Mouse (Mus musculus): ENCODE data around the gene Lrrc1. TPM values are rescaled to one million over a fixed set of nuclear protein-coding genes. Genes with fewer than 3 reads are reported as not detected.
A peak's percentile ranks its signal among the peaks of the same experiment; 100 is the strongest.

The Lrrc1 gene
- polyA plus RNA-seq, 1 experiment from 2014 or later: 10.6 TPM

GRCm38 (mm10) chr9:77498406-77498805, 46.3 kb downstream of the Lrrc1 start:
- no peaks in the 10 kb centered on the region for H3K36me3 ChIP-seq (ENCODE audit: control insufficient read depth, insufficient read depth, low read length)
- peaks cover 53% of the 10 kb centered on the region for H3K4me1 ChIP-seq (ENCODE audit: control insufficient read depth, insufficient read depth, low read length)
- H3K9me3 ChIP-seq (replicated peaks; ENCODE audit: control insufficient read depth, low read length): no peaks in the 10 kb centered on the region
- no peak overlapping the region for H3K27ac ChIP-seq (ENCODE audit: low read depth, low read length)
- 56% methylated on average over 3 of the region's 3 CpGs for WGBS
- no peak overlapping the region for H3K4me2 ChIP-seq (ENCODE audit: low read length)
- no peak for ATAC-seq
- DNase-seq (ENCODE audit: low spot score): no peak
- H3K9ac ChIP-seq (ENCODE audit: low read length): no peak overlapping the region
- H3K27me3 ChIP-seq (replicated peaks; ENCODE audit: control insufficient read depth, insufficient read depth, low read length): no peaks in the 10 kb centered on the region
- H3K4me3 ChIP-seq (ENCODE audit: low read depth, low read length): no peak overlapping the region

GRCm38 (mm10) chr9:77497173-77497572, 47.5 kb downstream of the Lrrc1 start:
- H3K4me2 ChIP-seq (ENCODE audit: low read length): peak overlapping the region; percentile 29; the same call in 1 of the 2 replicates
- H3K36me3 ChIP-seq (ENCODE audit: control insufficient read depth, insufficient read depth, low read length): no peaks in the 10 kb centered on the region
- H3K4me3 ChIP-seq (ENCODE audit: low read depth, low read length): no peak overlapping the region
- H3K27me3 ChIP-seq (replicated peaks; ENCODE audit: control insufficient read depth, insufficient read depth, low read length): no peaks in the 10 kb centered on the region
- DNase-seq (ENCODE audit: low spot score): no peak
- peak overlapping the region; percentile 79 for H3K27ac ChIP-seq (ENCODE audit: low read depth, low read length)
- 12% methylated on average over 6 of the region's 6 CpGs for WGBS
- peaks cover 44% of the 10 kb centered on the region for H3K4me1 ChIP-seq (ENCODE audit: control insufficient read depth, insufficient read depth, low read length)
- H3K9ac ChIP-seq (ENCODE audit: low read length): peak overlapping the region; percentile 37
- H3K9me3 ChIP-seq (replicated peaks; ENCODE audit: control insufficient read depth, low read length): no peaks in the 10 kb centered on the region
- 0 out of 2 replicates have a peak, but pooled peaks have one; percentile 0 for ATAC-seq

- Histone ChIP-seq H3K36me3 (ENCODE audit: control insufficient read depth, insufficient read depth, low read length) (no peaks in the 10 kb centered on the region), H3K27me3 (replicated peaks; ENCODE audit: control insufficient read depth, insufficient read depth, low read length) (no peaks in the 10 kb centered on the region), H3K4me1 (ENCODE audit: control insufficient read depth, insufficient read depth, low read length) (peaks cover 41% of the 10 kb centered on the region), H3K9ac (ENCODE audit: low read length) (peak overlapping the region; percentile 37), H3K4me2 (ENCODE audit: low read length) (peak overlapping the region; percentile 29; the same call in 1 of the 2 replicates), H3K4me3 (ENCODE audit: low read depth, low read length) (no peak overlapping the region), H3K9me3 (replicated peaks; ENCODE audit: control insufficient read depth, low read length) (no peaks in the 10 kb centered on the region), H3K27ac (ENCODE audit: low read depth, low read length) (peak overlapping the region; percentile 79)
- DNase-seq (ENCODE audit: low spot score): peak; percentile 86
- 3% methylated on average over 12 of the region's 12 CpGs for WGBS
- ATAC-seq: peak; percentile 94
Observed at GRCm38 (mm10) chr9:77496540-77497062, 48.1 kb downstream of the Lrrc1 start.

GRCm38 (mm10) chr9:77494307-77494706, 50.4 kb downstream of the Lrrc1 start:
- ATAC-seq (no peak), DNase-seq (ENCODE audit: low spot score) (no peak)
- H3K4me3 ChIP-seq (ENCODE audit: low read depth, low read length): no peak overlapping the region
- H3K4me1 ChIP-seq (ENCODE audit: control insufficient read depth, insufficient read depth, low read length): peaks cover 25% of the 10 kb centered on the region
- H3K9ac ChIP-seq (ENCODE audit: low read length): no peak overlapping the region
- H3K27ac ChIP-seq (ENCODE audit: low read depth, low read length): no peak overlapping the region
- 92% methylated on average over 7 of the region's 7 CpGs for WGBS
- H3K27me3 ChIP-seq (replicated peaks; ENCODE audit: control insufficient read depth, insufficient read depth, low read length): no peaks in the 10 kb centered on the region
- no peak overlapping the region for H3K4me2 ChIP-seq (ENCODE audit: low read length)
- no peaks in the 10 kb centered on the region for H3K36me3 ChIP-seq (ENCODE audit: control insufficient read depth, insufficient read depth, low read length)
- H3K9me3 ChIP-seq (replicated peaks; ENCODE audit: control insufficient read depth, low read length): no peaks in the 10 kb centered on the region

- Histone ChIP-seq H3K9ac (ENCODE audit: low read length) (no peak overlapping the region), H3K4me2 (ENCODE audit: low read length) (no peak overlapping the region), H3K4me3 (ENCODE audit: low read depth, low read length) (no peak overlapping the region), H3K27ac (ENCODE audit: low read depth, low read length) (no peak overlapping the region), H3K9me3 (replicated peaks; ENCODE audit: control insufficient read depth, low read length) (no peaks in the 10 kb centered on the region), H3K4me1 (ENCODE audit: control insufficient read depth, insufficient read depth, low read length) (no peaks in the 10 kb centered on the region), H3K36me3 (ENCODE audit: control insufficient read depth, insufficient read depth, low read length) (no peaks in the 10 kb centered on the region), H3K27me3 (replicated peaks; ENCODE audit: control insufficient read depth, insufficient read depth, low read length) (no peaks in the 10 kb centered on the region)
- DNase-seq (ENCODE audit: low spot score): no peak
- no peak for ATAC-seq
- 91% methylated on average over 11 of the region's 11 CpGs for WGBS
Observed at GRCm38 (mm10) chr9:77488611-77489010, 56.1 kb downstream of the Lrrc1 start.

- Histone ChIP-seq H3K27ac (ENCODE audit: low read depth, low read length) (no peak overlapping the region), H3K9me3 (replicated peaks; ENCODE audit: control insufficient read depth, low read length) (no peaks in the 10 kb centered on the region), H3K4me3 (ENCODE audit: low read depth, low read length) (no peak overlapping the region), H3K4me2 (ENCODE audit: low read length) (no peak overlapping the region), H3K4me1 (ENCODE audit: control insufficient read depth, insufficient read depth, low read length) (no peaks in the 10 kb centered on the region; the same call in 1 of the 2 replicates), H3K36me3 (ENCODE audit: control insufficient read depth, insufficient read depth, low read length) (no peaks in the 10 kb centered on the region), H3K27me3 (replicated peaks; ENCODE audit: control insufficient read depth, insufficient read depth, low read length) (no peaks in the 10 kb centered on the region), H3K9ac (ENCODE audit: low read length) (no peak overlapping the region)
- ATAC-seq (no peak), DNase-seq (ENCODE audit: low spot score) (no peak)
- 89% methylated on average over 7 of the region's 7 CpGs for WGBS
Observed at GRCm38 (mm10) chr9:77487427-77487826, 57.2 kb downstream of the Lrrc1 start.

- Histone ChIP-seq H3K4me2 (ENCODE audit: low read length) (no peak overlapping the region), H3K4me1 (ENCODE audit: control insufficient read depth, insufficient read depth, low read length) (peaks cover 7% of the 10 kb centered on the region)
- WGBS: 78% methylated on average over 12 of the region's 12 CpGs
Observed at GRCm38 (mm10) chr9:77485915-77486314, 58.8 kb downstream of the Lrrc1 start.

GRCm38 (mm10) chr9:77484751-77485150, 59.9 kb downstream of the Lrrc1 start:
- ATAC-seq: no peak
- H3K27ac ChIP-seq (ENCODE audit: low read depth, low read length): no peak overlapping the region
- 94% methylated on average over 10 of the region's 10 CpGs for WGBS
- no peaks in the 10 kb centered on the region for H3K27me3 ChIP-seq (replicated peaks; ENCODE audit: control insufficient read depth, insufficient read depth, low read length)
- peaks cover 18% of the 10 kb centered on the region for H3K4me1 ChIP-seq (ENCODE audit: control insufficient read depth, insufficient read depth, low read length)
- DNase-seq (ENCODE audit: low spot score): no peak
- no peaks in the 10 kb centered on the region for H3K9me3 ChIP-seq (replicated peaks; ENCODE audit: control insufficient read depth, low read length)
- no peak overlapping the region for H3K9ac ChIP-seq (ENCODE audit: low read length)
- no peak overlapping the region for H3K4me2 ChIP-seq (ENCODE audit: low read length)
- no peak overlapping the region for H3K4me3 ChIP-seq (ENCODE audit: low read depth, low read length)
- H3K36me3 ChIP-seq (ENCODE audit: control insufficient read depth, insufficient read depth, low read length): no peaks in the 10 kb centered on the region

More at GRCm38 (mm10) chr9:77485915-77486314, 58.8 kb downstream of the Lrrc1 start:
- ATAC-seq: no peak
- Histone ChIP-seq H3K4me3 (ENCODE audit: low read depth, low read length) (no peak overlapping the region), H3K9me3 (replicated peaks; ENCODE audit: control insufficient read depth, low read length) (no peaks in the 10 kb centered on the region), H3K36me3 (ENCODE audit: control insufficient read depth, insufficient read depth, low read length) (no peaks in the 10 kb centered on the region), H3K27me3 (replicated peaks; ENCODE audit: control insufficient read depth, insufficient read depth, low read length) (no peaks in the 10 kb centered on the region), H3K27ac (ENCODE audit: low read depth, low read length) (no peak overlapping the region), H3K9ac (ENCODE audit: low read length) (no peak overlapping the region)
- no peak for DNase-seq (ENCODE audit: low spot score)

GRCm38 (mm10) chr9:77483559-77483958, 61.1 kb downstream of the Lrrc1 start:
- Histone ChIP-seq H3K4me1 (ENCODE audit: control insufficient read depth, insufficient read depth, low read length) (peaks cover 29% of the 10 kb centered on the region), H3K4me3 (ENCODE audit: low read depth, low read length) (no peak overlapping the region), H3K27me3 (replicated peaks; ENCODE audit: control insufficient read depth, insufficient read depth, low read length) (no peaks in the 10 kb centered on the region), H3K27ac (ENCODE audit: low read depth, low read length) (no peak overlapping the region), H3K36me3 (ENCODE audit: control insufficient read depth, insufficient read depth, low read length) (no peaks in the 10 kb centered on the region), H3K9ac (ENCODE audit: low read length) (no peak overlapping the region), H3K4me2 (ENCODE audit: low read length) (no peak overlapping the region), H3K9me3 (replicated peaks; ENCODE audit: control insufficient read depth, low read length) (no peaks in the 10 kb centered on the region)
- DNase-seq (ENCODE audit: low spot score) (no peak), ATAC-seq (no peak)
- 81% methylated on average over 3 of the region's 3 CpGs for WGBS
